Mouse (Mus musculus) liver (tissue): Measurements from ENCODE around the gene Slc24a5.
"Not testable (repeated sequence)": the region's sequence is repeated elsewhere in the genome, so short reads cannot be mapped to it uniquely, and the experiment has no call there.

Experiments used
- DNase-seq: peaks from one replicate; pipeline ENCODE4 v3.0.0-alpha.2; 2020; ENCODE audit warnings: mixed read lengths

Slc24a5 gene

DNA sequence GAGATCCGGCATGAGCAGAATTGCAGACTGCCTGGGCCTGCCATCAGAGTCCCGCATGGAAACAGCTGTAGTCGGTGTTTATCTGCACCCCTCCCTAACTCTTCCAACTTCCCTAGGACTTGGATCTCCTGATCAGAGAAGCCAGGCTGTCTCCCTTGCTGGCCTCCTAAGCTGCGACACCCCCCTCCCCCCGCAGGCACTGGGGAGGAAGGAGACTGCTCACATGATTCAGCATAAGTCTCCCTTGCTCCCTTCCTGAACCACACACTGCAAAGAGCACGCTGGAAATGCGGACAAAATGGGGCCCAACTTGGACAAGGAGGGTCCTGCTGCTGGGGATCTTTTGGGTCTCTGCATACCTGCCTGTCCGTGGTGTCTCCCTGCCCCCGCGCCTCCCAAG lies at the start of gene Slc24a5:
Gene Slc24a5, plus strand, starts transcription at position 231 of the 400 bp plus-strand sequence.
- DNase-seq = peak; percentile 31

DNA sequence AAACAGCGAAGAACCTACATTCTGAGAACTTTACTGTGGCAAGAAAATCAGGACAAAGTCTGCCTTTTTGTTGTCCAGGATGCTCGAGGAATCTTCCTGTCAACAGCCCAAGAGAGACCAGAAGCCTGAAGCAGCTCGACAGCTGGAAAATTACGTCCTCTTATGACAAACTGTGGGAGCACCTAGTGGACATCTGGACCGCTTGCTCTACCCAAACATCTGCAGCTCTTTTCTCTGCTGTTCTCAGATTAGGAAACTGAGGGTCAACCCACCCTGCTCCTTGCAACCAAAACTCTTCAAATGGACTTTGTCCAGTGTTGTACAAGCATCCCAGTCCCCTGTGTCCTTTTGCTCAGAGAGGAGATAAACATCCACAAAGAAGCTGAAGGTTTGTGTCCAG lies 43.5 kb upstream of the Slc24a5 start:
- DNase-seq = no peak

DNA sequence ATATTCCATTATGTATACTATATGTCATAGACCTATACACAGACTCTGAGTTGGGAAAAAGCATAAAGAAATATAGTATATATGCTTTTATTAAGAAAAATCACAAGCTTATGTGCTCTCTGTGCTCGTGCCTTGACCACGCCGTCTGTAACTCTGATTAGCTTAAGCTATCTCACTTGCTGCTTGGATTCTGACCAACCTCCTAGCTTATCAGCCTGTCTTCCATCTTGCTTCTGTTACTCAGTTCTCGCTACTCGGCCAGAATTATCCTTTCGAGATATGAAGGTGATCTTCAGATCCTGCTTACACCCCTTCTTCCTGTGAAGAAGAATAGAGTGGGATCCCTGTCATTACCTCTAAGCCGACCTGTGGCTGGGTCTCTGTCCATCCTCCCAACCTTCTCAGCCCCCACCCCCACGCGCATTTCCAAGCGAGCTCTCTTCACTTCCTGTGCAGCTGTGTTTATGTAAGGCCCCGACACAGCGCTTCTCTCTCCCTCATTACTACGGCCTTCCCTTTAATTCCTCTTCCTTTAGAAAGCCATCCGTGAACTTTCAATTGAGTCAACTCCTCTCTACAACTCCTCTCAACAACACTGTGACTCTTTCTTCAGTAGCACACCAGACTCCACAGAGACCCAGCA lies 41.4 kb upstream of the Slc24a5 start:
- peak; percentile 15 for DNase-seq

DNA sequence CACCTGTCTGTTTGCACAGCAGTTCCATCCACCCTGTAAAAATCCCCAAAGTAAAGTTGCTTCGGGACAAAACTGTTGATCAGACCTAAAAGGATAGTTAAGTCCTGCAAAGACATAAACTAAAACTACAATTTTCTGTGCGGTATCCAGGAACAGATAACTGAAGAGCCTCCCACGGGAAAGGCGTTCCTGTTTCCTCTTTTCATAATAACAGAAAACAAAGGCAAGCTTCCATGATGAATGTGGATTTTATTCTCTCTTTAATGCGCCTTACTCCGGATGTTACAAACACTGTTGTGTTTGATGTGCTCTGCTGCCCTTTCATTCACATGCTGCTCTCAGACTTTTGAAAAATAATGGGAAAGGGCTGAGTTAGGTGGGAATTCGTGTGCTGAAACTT lies 37.3 kb upstream of the Slc24a5 start:
- no peak for DNase-seq

DNA sequence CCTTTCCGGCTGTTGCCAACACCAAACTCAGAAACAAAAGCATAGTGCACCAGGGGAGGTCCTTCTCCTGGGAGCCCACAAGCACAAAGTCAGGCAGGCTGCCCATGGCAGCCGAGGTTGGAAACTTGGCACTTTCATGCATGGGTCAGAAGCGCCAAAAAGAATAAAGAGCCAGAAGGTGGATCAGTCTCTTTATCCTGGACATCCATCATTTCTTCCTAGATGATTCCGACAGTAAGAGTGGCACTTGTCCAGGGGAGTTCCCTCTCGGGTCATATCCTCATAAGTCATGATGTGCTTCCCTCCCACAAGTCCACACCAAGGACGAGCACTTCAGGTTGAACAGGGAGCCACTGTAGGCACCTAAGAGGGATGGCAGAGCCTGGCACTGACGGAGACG lies 36.8 kb upstream of the Slc24a5 start:
- no peak for DNase-seq

DNA sequence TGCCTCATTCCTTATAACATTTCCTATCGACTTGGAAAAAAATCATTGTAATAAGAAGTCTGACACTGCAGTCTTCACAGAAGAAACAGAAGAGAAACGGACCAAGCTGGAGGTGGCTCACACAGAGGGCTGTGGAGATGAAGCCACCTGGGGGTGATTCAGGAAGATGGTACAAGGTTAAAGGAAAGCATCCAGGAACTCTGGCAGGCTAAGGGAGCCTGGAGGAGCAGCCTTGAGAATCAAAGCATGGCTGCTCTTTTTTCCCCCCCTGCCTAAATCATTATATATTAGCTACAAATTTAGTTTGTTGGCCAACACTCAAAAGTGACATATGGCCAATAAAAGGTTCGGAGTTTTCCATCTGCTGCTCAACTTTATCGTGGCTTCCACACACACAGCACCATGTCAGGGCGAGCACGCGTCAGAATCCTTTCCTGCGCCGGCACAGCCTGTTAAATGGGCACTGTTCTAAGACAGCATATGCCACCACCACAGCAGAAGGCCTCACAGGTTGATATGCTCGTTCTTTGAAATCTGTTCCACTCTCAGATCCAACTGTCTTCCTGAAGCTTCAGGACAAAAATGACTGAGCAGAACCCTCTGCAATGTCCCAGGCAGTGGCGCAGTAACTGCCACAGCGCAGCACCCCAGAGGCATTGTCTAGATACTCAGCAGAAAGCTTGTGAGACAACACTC lies 36.2 kb upstream of the Slc24a5 start:
- DNase-seq = no peak

DNA sequence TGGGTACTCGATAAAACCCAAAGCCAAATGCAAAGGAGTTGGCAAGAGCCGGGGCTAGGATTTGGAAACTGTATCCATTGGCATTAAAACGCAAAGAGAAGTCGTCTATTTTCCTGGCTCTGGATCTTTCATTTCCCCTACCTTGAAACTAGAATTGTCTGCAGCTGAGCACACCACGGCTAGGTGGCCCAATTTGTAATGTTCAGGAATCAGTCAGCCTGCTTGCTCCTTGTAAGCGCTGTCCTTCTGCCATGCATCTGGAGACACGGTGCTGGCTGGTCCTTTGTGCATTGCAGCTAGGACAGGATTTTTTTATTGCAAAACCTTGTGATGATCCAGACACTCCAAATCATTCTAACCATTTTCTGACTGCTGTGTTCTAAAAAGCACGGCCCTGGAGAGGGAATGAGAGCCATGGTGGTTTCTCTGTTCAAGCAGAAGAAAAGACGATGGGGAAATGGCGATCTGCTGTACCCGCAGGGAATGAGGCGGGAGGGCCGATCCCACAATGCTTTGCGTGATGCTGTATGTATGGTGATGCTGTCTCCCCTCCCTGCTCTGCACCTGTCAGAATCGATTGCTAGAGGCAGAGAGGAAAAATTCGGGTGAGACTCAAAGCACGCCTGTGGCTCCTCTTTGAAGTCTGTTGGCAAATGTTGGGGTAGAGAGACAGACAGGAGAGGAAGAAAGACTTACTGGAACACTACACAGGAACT lies 35.5 kb upstream of the Slc24a5 start:
- DNase-seq = no peak

DNA sequence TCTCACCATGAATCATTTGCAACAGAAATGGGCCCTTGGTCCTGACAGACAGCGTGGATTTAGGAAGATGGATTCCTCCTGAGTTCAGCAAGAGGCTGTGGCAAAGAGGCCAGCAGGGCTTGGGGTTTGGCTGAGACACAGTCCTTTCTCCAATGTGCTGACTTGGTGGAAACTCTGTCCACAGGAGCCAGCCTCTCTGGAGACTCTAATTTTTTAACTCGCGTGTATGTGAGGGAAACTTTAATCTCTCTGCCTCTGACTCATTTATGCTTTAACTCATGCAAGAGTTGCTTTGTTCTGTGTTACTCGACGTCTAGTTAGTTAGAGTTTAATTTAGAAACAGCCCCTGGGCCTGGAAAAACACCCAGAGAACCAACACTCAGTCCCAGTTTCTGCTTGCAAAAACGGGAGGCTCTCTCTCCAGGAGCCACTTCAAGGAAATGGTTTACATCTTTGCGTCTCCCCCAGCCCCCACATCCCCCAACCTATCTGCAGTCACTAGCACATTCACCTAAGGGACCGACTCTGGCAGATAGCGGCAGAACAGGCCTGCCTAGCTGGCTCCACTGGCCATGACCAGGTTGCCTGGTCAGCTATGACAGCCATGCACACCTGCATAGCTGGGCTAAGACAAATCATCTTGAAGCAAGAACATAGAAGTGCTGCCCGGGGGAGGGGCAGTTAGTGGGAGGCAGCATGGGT lies 34.7 kb upstream of the Slc24a5 start:
- DNase-seq = no peak

DNA sequence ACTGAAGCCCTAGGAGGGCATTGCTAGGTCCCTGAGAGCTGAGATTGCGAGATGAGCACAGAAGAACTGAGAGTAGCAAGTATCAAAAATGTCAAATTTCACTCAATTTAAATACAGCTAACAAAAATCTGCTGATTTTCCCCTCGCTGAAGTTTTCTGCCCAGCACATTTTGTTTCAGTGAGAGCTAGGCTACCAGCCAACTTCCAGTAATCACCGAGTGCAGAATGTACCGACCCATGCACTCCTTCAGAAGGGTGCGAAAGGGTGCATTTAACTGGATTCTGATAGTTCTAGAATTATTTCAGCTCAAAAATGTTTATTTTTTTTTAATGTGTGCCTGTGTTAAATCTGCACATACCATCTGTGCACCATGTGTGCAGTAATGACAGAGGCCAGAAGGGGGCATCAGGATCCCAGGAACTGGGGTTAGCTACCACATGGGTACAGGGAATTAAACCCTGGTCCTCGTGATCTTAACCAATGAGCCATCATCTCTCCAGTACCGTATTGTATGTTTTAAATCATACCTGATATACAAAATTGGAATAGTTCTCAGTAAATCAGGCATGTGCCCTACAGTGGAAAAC lies 12.5 kb upstream of the Slc24a5 start:
- no peak for DNase-seq

DNA sequence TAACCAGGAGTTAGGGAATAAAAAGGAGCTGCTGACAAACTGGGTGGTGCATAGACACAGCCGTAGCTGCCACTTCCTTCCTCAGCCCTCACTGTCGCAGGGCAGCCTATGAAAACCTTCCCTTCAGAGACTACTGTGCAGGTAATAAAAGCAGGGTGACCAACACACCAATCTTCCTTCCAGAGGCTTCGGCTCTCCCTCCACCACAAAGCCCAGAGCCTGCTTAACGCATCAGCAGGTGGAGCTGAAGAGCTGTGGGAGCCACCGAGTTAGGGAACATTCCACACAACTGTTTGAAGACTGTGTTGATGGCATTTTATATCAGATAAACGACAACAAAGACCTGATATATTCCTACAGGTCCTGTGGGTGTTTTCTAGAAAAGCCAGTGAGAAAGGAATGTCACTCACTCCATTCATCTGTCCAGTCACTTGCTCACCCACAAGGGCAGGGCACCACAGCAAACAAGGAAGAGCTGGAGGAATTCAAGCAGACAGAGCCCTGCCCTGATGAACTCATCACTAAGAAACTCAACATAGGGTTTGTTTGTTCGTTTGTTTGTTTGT lies 10.6 kb upstream of the Slc24a5 start:
- no peak for DNase-seq

DNA sequence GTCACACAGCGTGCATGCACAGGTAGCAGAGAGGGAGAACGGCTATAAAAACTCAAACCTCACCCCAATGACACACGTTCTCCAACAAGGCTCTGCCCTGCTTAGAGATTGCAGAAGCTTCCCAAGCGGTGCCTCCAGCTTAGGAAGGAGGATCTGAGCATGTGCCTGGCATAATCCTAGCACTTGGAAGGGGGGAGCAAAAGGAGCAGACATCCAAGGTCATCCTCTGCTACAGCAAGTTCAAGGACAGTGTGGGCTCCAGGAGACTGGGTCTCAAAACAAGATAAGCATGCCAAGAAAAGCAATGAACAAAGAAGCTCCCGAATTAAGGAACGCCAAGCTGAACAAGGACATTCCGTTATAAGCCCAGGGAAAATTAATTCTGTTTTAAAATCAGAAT lies 6.5 kb upstream of the Slc24a5 start:
- no peak for DNase-seq

DNA sequence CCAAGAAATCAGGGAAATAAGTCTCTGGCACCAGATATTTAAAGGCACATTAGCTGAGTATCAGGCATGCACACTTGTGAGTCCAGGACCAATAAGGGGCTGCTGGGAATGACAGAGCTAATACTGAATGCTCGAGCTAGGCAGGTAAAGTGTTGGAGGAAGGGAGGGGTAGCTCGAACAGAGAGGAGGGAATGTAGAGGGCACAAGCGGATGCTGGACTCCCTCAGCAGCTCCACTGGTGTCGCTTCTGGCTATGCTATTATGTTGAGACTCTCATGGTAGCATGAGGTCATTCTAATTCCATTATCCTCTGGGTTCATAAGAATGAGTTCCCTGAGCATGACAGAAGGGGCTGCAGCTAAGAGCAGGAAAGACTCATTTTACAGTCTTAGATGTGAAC lies 5.0 kb upstream of the Slc24a5 start:
- no peak for DNase-seq

DNA sequence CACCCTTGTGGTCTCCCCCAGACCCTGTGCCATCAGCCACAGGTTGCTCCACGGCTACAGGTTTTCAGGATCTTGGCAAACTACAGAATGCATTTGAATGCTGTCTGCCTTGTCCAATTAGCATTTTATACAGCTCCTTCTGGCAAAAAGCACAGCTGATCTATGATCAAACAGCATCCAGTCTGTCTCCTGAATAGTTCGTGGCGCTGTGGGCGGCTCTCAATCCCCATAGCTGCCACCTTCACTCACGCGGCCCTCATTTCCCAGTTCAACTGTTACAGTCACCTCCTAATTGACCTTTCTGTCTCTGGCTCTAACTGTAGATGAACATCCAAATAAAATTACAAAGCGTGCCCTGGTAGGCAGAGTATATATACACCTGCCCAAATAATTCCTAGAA lies 551 bp upstream of the Slc24a5 start:
- no peak for DNase-seq

DNA sequence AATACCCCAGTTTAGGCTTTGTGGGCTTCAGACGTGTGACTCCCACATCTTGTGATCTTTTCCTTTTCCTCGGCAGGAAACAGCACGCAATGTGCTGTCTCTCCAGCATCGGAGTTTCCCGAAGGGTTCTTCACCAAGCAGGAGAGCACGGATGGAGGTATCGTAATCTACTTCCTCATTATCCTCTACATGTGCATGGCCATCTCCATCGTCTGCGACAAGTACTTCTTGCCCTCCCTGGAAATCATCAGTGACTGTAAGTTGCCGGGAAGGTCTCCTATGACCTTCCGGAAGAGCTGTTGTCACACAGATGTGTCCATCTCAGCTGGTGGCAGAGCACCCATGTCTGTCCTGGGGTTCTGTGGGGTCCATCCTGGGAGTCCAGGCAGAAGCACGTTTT lies 772 bp downstream of the Slc24a5 start:
- no peak for DNase-seq

DNA sequence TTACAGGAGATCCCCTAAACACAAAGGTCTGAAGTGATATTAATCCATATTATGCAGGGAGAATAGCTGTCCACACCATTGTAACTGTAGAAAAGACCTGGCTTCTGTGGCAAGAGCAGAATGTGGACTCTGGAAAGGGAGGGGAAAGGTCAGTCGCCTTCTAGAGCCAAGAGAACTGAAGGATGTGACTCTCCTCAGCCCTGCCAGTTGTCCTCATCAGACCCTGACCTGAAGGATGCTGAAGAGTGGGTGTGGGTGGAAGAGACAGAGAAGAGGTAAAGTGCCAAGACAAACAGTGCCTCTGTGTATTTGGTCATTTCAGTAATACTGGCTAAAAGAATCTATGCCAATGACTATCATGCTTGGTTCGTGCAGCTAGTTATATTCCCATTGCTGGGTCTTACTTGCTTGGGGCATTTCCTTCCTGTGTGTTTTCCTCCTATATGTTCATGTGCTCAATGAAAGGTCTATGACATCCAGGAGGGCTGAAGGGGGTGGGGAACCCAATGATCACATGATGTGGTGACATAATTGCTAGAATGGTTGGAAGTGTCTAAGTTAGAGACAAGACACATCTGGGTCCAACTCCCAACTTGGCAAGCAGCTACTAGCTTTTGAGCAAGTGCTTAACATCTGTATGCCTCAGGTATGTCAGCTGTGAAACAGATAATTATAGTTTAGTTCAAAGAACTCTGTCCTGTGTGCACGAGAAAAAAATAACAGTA lies 5.3 kb downstream of the Slc24a5 start:
- DNase-seq = no peak

DNA sequence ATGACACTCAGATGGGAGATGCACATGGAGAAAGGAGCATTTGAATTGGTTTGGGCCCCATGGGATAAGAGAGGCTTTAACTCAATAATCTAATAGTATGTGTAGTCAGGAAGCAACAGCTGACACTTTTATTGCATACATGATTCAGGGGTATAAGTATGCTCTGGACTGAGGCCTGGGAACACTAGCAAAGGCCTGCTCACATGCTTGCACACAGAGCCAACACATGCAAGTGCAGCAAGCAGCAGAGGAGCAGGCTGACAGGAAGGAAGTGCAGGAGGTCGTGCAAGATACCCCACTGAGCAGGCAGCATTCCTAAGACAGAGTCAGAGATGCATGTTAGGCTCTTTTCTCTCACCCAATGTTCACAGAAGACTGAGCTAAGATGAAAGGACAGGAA lies 16.0 kb downstream of the Slc24a5 start:
- no peak for DNase-seq

DNA sequence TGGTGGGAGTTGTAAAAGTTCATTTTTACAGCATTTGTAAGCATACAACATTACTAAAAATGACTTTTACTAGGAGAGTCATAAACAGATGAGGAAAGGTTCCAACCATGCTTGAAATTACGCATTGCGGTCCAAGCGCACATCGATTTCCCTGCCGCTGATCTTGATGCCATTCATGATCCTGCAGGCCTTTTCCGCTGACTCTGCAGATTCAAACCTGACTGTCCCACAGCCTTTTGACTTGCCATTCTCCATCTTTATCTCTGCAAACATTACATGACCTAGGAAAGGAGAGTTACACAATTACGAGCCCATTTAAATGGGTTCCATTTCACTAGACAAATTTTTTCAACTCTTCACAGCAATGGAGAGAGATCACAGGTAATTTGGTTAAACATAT lies 20.8 kb downstream of the Slc24a5 start:
- no peak for DNase-seq

DNA sequence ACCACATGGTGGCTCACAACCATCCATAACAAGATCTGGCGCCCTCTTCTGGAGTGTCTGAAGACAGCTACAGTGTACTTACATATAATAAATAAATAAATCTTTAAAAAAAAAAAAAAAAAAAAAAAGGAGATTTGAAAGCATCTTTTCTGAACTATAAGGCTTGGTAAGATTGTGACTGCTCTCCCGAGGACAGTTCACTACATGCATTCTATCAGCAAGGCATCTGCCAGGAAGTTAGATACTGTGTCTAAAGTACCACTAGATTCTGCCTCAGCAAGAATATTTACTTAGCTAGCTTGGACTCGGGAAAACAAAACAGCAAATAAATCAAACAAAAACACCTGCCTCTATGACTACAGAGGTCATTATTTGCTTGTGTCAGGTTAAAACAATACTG lies 24.2 kb downstream of the Slc24a5 start:
- not testable (repeated sequence) for DNase-seq

DNA sequence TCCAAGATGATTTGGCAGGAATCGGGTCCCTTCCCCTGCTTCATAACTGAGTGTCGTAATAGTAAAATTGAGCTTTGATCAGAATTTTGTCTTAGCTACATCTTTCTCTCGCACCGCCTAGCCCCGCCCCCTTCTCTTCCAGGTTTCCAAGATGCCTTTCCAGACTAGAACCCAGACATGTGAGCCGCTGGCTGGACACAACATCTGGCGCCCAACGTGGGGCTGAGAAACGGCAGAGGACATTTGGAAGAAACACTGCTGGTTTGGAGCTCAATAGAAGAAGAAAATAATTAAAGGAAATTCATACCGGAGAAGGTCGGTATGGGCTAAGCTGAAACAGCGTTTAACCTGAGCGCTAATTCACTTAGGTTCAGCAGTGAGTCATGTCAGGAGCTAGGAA lies 36.6 kb downstream of the Slc24a5 start:
- not testable (repeated sequence) for DNase-seq

DNA sequence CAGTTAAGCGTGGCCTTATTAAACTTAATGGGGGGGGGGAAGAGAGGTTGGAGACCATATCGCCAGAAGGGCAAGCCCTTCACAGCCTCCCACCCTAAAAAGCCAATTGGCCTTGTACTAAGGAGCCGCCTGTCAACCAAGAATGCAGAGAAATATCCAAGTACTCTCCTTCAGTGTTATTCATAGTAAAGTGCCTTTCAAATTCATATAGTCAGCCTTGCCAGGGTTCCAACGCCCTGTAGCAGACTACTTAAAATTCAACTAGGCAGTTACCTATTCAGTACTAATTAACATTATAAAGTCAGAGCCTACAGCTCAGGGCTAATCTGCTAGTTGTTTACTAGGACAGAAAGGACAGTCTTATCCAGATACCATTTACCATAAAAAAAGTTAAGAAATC lies 38.6 kb downstream of the Slc24a5 start:
- DNase-seq = not testable (repeated sequence)

DNA sequence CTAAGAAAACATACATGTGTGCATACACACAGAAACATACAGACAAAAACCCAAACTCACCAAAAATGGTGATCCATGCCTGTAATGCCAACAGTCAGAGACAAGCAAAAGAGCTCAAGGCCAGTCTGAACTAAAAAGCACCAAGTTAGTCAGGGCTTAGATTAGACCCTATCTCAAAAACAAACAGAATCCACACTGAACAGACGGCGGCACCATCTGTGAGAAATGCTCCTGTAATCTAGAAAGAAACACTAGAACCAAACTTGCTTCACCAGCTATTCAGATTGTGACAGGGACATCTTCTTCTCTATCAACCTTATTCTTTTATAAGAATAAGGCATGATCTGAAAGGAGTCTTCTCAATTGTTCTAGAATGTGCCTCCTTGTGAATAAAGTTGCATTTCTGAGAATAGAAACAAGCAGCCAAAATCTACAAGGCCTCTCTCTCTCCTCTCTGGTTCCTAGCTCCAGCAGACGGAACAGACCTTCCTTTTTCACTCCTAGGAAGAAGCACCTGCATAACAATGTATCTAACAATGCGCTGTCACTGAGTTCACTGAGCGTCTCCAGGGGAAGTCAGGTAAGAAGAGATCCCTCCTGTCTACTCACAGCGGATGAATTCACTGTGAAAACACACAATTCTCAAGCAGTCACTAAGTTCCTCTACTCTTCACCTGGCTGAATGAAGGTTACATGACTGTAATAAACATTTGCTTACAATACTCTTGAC lies 51.6 kb downstream of the Slc24a5 start:
- no peak for DNase-seq

DNA sequence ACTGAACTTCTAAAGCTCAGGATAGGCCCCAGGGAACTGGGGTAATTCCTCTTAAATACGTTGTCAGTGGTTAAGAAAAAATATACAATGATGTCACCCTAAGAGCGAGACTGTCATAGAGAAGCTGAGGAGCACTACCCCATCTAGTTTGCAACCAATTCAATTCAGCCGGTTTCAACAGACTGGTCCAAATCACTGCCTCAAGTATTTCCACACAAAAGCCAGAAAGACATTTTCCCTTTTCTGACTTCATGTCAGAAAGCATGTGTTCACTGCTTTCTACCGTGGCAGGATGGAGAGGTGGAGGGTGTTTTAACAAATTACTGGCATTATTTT lies 54.3 kb downstream of the Slc24a5 start:
- DNase-seq = no peak
